Mouse (Mus musculus) embryo, embryonic 10.5 days (tissue): Measurements from ENCODE around the gene Ciapin1.

Experiments used
- DNase-seq: peaks from one replicate; pipeline ENCODE4 v3.0.0-alpha.2; 2015; ENCODE audit warnings: low spot score

The Ciapin1 gene

GRCm38 (mm10) chr8:94837662-94838574 is at the start of gene Ciapin1, which contains the start of gene Coq9:
Ciapin1 (minus strand) TSS chr8:94838358.
Coq9 (plus strand) TSS chr8:94838321.
- DNase-seq: peak; percentile 97

DNA sequence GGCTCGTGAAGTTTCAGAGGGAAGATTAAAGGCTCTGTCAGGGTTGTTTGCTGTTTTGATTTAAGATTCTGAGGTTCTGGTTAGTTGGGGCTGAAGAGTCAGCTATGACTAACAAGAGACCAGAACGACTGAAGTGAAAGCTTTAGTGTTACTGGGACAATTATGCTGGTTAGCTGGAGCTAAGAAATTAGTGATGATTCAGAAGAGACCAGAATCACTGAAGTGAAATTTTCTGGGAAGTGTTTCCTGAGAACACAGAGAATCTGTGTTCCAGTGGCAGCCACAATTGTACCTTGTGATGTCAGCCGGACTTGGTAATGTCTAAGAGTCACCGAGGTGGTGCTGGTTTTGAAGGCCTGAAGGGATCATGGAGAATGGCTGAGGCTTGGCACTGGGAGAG is 42.6 kb upstream of the Ciapin1 start:
- DNase-seq: no peak

GRCm38 (mm10) chr8:94876820-94877219 is 38.7 kb upstream of the Ciapin1 start:
- peak; percentile 37 for DNase-seq

GRCm38 (mm10) chr8:94876197-94876730 is 38.1 kb upstream of the Ciapin1 start, which contains the start of gene Dok4:
Dok4 (minus strand) TSS chr8:94876330.
- peak; percentile 88 for DNase-seq

GRCm38 (mm10) chr8:94875871-94876150 is 37.7 kb upstream of the Ciapin1 start:
- peak; percentile 14 for DNase-seq

- peak; percentile 10 for DNase-seq
Observed at GRCm38 (mm10) chr8:94875096-94875870, 37.1 kb upstream of the Ciapin1 start.

GRCm38 (mm10) chr8:94874358-94874757 is 36.2 kb upstream of the Ciapin1 start:
- DNase-seq: peak; percentile 80

DNA sequence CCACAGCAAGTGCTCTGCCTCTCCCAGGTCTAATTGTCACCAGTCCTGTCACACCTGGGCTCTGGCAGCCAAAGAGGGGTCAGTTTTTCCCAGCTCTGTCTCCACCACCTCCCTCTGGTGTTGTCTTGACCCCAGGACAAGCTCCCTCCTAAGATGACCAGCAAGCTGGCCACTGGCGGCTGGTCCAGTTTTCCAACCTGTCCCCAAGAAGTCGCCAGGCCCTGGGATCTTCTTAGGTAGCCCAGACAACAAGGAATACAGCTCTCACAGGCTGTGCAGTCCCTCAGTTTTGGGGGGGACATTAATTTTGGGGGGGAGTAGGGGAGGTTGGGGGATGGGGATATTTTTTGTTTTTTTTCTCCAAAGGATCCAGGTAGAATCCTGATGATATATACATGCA is 34.4 kb upstream of the Ciapin1 start:
- DNase-seq: no peak

- DNase-seq: peak; percentile 48
Observed at GRCm38 (mm10) chr8:94872156-94872555, 34.0 kb upstream of the Ciapin1 start.

GRCm38 (mm10) chr8:94871108-94871894 is 33.1 kb upstream of the Ciapin1 start:
- DNase-seq: peak; percentile 76

- no peak for DNase-seq
Observed at GRCm38 (mm10) chr8:94870474-94871107, 32.4 kb upstream of the Ciapin1 start.

DNA sequence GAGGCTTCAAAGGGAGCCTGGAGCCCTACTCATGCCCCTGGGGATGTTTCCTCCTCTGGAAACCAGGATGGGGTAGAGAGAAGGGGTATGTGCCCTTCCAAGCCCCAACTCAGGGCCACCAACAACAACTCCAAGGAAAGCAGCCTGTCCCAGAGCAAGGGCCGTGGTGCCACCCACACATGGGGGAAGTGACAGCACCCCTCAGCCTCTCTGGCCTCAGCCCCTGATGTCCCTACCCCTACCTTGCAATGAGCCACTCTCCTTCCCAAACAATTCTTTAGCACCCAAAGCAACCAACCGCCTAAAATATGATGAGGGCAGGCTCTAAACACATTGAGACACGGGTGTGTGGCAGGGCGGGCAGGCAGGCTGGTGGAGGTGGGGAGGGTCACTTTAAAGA is 31.8 kb upstream of the Ciapin1 start:
- no peak for DNase-seq

DNA sequence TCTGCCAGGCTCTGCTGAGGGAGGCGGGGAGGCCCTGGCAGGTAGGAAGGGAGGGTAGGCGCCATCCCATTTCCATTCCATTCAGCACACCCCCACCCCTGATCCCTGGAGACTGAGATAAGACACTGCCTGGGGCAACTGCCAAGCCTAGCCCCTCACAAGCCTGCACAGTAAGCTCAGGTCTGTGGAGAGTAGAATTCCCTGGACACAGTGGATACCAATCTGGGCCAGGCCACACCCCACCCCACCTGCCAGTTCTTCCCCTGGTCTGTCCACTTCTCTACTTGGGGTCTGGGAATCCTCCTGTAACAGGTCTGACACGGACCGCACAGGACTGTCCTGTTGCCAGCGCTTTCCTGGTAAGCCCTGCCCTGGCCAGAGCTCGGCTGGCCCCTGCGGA is 31.0 kb upstream of the Ciapin1 start:
- DNase-seq: no peak

- no peak for DNase-seq
Observed at GRCm38 (mm10) chr8:94866921-94867320, 28.8 kb upstream of the Ciapin1 start.

- DNase-seq: no peak
Observed at GRCm38 (mm10) chr8:94865292-94865691, 27.1 kb upstream of the Ciapin1 start.

DNA sequence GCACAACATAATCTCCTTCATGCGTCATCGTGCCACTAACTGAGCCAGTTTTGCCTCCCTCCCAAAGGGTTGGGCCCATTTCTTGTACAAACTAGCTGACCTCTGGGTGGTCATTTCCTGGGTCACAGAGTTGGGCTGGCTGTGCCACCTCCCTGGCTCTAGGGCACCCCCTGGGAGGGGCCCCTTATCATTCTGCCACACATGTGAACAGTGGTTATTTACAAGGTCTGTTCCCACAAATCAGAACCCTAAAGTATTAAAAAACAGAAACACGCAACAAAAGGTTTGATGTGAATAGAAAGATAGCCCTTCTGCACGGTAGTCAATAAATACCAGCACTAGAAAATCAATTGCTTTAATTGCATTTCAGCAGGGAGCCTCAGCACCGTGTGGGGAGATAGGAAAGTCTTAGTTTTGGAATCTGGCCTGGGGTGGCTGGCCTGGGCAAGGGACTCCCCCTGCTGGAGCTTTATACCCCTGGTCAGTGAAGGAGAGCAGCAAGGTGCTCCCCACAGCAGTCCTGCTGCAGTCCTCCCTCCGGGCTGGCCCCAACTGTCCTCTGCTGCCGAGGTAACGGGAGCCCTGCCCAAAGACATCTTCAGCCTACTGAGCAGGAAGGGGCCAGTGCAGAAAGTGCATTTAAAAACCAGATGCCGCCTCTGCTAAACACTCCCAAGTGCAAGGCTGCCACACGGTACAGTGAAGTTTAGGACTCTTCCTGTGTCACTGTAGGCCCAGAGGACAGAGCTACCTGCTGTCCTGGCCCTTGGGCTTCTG is 25.9 kb upstream of the Ciapin1 start:
- no peak for DNase-seq

DNA sequence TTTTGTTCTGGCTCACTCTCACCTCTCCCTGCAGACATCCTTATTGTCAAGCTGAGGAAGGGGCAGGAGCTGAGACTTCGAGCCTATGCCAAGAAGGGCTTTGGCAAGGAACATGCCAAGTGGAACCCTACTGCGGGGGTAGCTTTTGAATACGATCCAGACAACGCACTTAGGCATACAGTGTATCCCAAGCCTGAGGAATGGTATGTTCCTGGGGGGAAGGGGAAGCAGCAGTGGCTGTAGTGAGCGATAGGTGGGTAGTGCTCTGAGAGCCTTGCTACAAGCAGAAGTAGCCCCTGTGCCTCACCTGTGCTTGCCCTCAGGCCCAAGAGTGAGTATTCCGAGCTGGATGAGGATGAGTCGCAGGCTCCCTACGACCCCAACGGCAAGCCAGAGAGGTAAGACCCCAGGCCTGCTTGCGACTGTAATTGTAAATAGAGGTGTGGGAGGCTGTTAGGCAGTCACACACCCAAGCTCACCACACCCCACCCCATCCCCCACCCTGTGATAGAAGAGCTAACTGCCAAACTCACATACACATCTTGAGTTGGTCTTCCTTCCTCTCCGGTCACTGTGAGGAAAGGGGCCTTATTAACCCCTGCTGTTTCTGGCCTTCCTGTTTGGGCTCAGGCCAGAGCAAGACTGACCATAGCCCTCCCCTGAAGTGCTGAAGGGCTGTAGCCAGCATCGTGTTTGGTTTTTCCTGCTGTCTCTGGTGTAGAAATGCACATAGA is 24.5 kb upstream of the Ciapin1 start:
- DNase-seq: no peak

- DNase-seq: peak; percentile 81
Observed at GRCm38 (mm10) chr8:94861352-94861910, 23.3 kb upstream of the Ciapin1 start.

DNA sequence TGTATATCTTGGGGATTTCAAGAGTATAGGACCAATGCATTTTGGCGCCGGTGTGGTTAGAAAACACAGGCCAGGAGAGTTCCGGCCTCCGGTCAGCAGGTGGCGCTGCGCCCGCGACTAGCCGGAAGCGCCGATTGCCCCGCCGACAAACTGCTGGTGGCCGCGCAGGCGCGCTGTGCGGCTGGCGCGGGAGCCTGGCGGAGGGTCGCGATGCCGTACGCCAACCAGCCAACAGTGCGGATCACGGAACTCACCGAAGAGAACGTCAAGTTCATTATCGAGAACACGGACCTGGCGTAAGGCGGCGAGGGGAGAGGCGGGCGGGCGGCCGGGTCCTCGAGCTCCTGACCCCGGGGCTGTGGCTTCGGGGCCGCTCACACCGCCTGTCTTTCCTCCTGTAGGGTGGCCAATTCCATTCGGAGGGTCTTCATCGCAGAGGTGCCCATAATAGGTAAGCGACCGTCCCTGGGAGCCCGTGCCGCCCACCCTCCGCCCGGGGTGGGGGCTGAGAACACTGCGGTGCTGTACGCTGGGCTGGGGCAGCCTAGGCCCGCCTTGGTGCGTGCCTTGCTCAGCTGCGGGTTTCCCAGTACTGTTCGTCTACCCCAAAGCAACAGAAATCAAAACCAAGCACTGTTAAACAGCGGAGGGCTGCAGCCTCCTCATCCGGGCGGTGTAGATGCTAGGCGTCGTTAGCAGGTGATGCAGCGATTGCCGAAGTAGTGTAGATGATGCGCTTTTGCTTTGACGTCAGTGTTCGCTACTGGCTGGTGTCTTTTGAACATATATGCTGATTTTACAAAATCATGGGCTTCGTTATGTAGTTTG is 19.4 kb upstream of the Ciapin1 start, which contains the start of gene Polr2c:
TSS of gene Polr2c (plus strand) at position 105 of the 828 bp plus-strand sequence.
- peak; percentile 91 for DNase-seq
